Mouse (Mus musculus): ENCODE measurements around the gene Isx. TPM values are rescaled to one million over a fixed set of nuclear protein-coding genes. Genes with fewer than 3 reads are reported as not detected.

Isx gene
- polyA plus RNA-seq (2011; ENCODE audit: insufficient read depth, insufficient read length, low read depth, missing spikeins), result not detected in 2 replicates

GRCm38 (mm10) chr8:74872940-74873339, at the start of gene Isx:
Gene Isx (plus strand): TSS chr8:74873173.
- H3K9ac ChIP-seq (ENCODE audit: low read depth, poor library complexity, severe bottlenecking), result no peak within 1 kb of the TSS
- no peak within 1 kb of the TSS for H3K4me3 ChIP-seq (ENCODE audit: low read depth, low read length)
- H3K4me1 ChIP-seq (ENCODE audit: control insufficient read depth, insufficient read depth, low read length), result no peaks in the 10 kb centered on the region
- H3K27ac ChIP-seq (ENCODE audit: insufficient read depth, low read length), result no peak within 1 kb of the TSS
- H3K36me3 ChIP-seq (ENCODE audit: control insufficient read depth, insufficient read depth, low read length, poor library complexity, severe bottlenecking), result no peaks in the 10 kb centered on the region
- no peaks in the 10 kb centered on the region for H3K9me3 ChIP-seq (replicated peaks; ENCODE audit: control insufficient read depth, insufficient read depth, low read length, poor library complexity, severe bottlenecking)
- TF ChIP-seq CTCF (IDR thresholded peaks at IDR 0.05; ENCODE audit: low read depth, low read length) (no peak), EP300 (IDR thresholded peaks at IDR 0.05; ENCODE audit: insufficient read depth, low read depth, low read length) (no peak), POLR2A (IDR thresholded peaks at IDR 0.05; ENCODE audit: insufficient read depth, low read length) (no peak)
- H3K27me3 ChIP-seq (ENCODE audit: control insufficient read depth, insufficient read depth, low read length, poor library complexity, severe bottlenecking), result no peaks in the 10 kb centered on the region

- H3K4me1 ChIP-seq (ENCODE audit: control insufficient read depth, insufficient read depth, low read length), result no peaks in the 10 kb centered on the region
- no peak overlapping the region for H3K4me3 ChIP-seq (ENCODE audit: low read depth, low read length)
- H3K9ac ChIP-seq (ENCODE audit: low read depth, poor library complexity, severe bottlenecking), result no peak overlapping the region
- no peak overlapping the region for H3K27ac ChIP-seq (ENCODE audit: insufficient read depth, low read length)
- H3K27me3 ChIP-seq (ENCODE audit: control insufficient read depth, insufficient read depth, low read length, poor library complexity, severe bottlenecking), result no peaks in the 10 kb centered on the region
- no peaks in the 10 kb centered on the region for H3K36me3 ChIP-seq (ENCODE audit: control insufficient read depth, insufficient read depth, low read length, poor library complexity, severe bottlenecking)
- TF ChIP-seq POLR2A (IDR thresholded peaks at IDR 0.05; ENCODE audit: insufficient read depth, low read length) (no peak), EP300 (IDR thresholded peaks at IDR 0.05; ENCODE audit: insufficient read depth, low read depth, low read length) (no peak), CTCF (IDR thresholded peaks at IDR 0.05; ENCODE audit: low read depth, low read length) (no peak)
- H3K9me3 ChIP-seq (replicated peaks; ENCODE audit: control insufficient read depth, insufficient read depth, low read length, poor library complexity, severe bottlenecking), result 0 out of 2 replicates have a peak, but pooled peaks cover 4% of the 10 kb centered on the region
Observed at GRCm38 (mm10) chr8:74827689-74828088, 45.3 kb upstream of the Isx start.

GRCm38 (mm10) chr8:74831322-74831721, 41.7 kb upstream of the Isx start:
- no peak overlapping the region for H3K4me3 ChIP-seq (ENCODE audit: low read depth, low read length)
- no peak for TF ChIP-seq CTCF (IDR thresholded peaks at IDR 0.05; ENCODE audit: low read depth, low read length)
- no peak for TF ChIP-seq POLR2A (IDR thresholded peaks at IDR 0.05; ENCODE audit: insufficient read depth, low read length)

GRCm38 (mm10) chr8:74834246-74834645, 38.7 kb upstream of the Isx start:
- Histone ChIP-seq H3K9ac (ENCODE audit: low read depth, poor library complexity, severe bottlenecking) (no peak overlapping the region), H3K27me3 (ENCODE audit: control insufficient read depth, insufficient read depth, low read length, poor library complexity, severe bottlenecking) (no peaks in the 10 kb centered on the region), H3K4me3 (ENCODE audit: low read depth, low read length) (no peak overlapping the region), H3K4me1 (ENCODE audit: control insufficient read depth, insufficient read depth, low read length) (no peaks in the 10 kb centered on the region), H3K36me3 (ENCODE audit: control insufficient read depth, insufficient read depth, low read length, poor library complexity, severe bottlenecking) (no peaks in the 10 kb centered on the region), H3K27ac (ENCODE audit: insufficient read depth, low read length) (no peak overlapping the region), H3K9me3 (replicated peaks; ENCODE audit: control insufficient read depth, insufficient read depth, low read length, poor library complexity, severe bottlenecking) (no peaks in the 10 kb centered on the region; the same call in 1 of the 2 replicates)
- TF ChIP-seq POLR2A (IDR thresholded peaks at IDR 0.05; ENCODE audit: insufficient read depth, low read length) (no peak), EP300 (IDR thresholded peaks at IDR 0.05; ENCODE audit: insufficient read depth, low read depth, low read length) (no peak), CTCF (IDR thresholded peaks at IDR 0.05; ENCODE audit: low read depth, low read length) (no peak)

More at GRCm38 (mm10) chr8:74831322-74831721, 41.7 kb upstream of the Isx start:
- no peaks in the 10 kb centered on the region; the same call in 1 of the 2 replicates for H3K9me3 ChIP-seq (replicated peaks; ENCODE audit: control insufficient read depth, insufficient read depth, low read length, poor library complexity, severe bottlenecking)
- H3K4me1 ChIP-seq (ENCODE audit: control insufficient read depth, insufficient read depth, low read length), result no peaks in the 10 kb centered on the region
- no peaks in the 10 kb centered on the region for H3K36me3 ChIP-seq (ENCODE audit: control insufficient read depth, insufficient read depth, low read length, poor library complexity, severe bottlenecking)
- no peak overlapping the region for H3K9ac ChIP-seq (ENCODE audit: low read depth, poor library complexity, severe bottlenecking)
- no peaks in the 10 kb centered on the region for H3K27me3 ChIP-seq (ENCODE audit: control insufficient read depth, insufficient read depth, low read length, poor library complexity, severe bottlenecking)
- no peak overlapping the region for H3K27ac ChIP-seq (ENCODE audit: insufficient read depth, low read length)

GRCm38 (mm10) chr8:74847376-74848048, 25.5 kb upstream of the Isx start:
- TF ChIP-seq CTCF (IDR thresholded peaks at IDR 0.05; ENCODE audit: low read depth, low read length), result peak; percentile 63
- no peak for TF ChIP-seq EP300 (IDR thresholded peaks at IDR 0.05; ENCODE audit: insufficient read depth, low read depth, low read length)
- H3K4me1 ChIP-seq (ENCODE audit: control insufficient read depth, insufficient read depth, low read length), result peaks cover 2% of the 10 kb centered on the region
- no peaks in the 10 kb centered on the region for H3K9me3 ChIP-seq (replicated peaks; ENCODE audit: control insufficient read depth, insufficient read depth, low read length, poor library complexity, severe bottlenecking)
- H3K27me3 ChIP-seq (ENCODE audit: control insufficient read depth, insufficient read depth, low read length, poor library complexity, severe bottlenecking), result no peaks in the 10 kb centered on the region
- H3K4me3 ChIP-seq (ENCODE audit: low read depth, low read length), result no peak overlapping the region
- H3K9ac ChIP-seq (ENCODE audit: low read depth, poor library complexity, severe bottlenecking), result no peak overlapping the region
- no peak overlapping the region for H3K27ac ChIP-seq (ENCODE audit: insufficient read depth, low read length)
- no peaks in the 10 kb centered on the region for H3K36me3 ChIP-seq (ENCODE audit: control insufficient read depth, insufficient read depth, low read length, poor library complexity, severe bottlenecking)

GRCm38 (mm10) chr8:74848707-74849106, 24.3 kb upstream of the Isx start:
- TF ChIP-seq CTCF (IDR thresholded peaks at IDR 0.05; ENCODE audit: low read depth, low read length), result no peak
- no peak for TF ChIP-seq EP300 (IDR thresholded peaks at IDR 0.05; ENCODE audit: insufficient read depth, low read depth, low read length)
- TF ChIP-seq POLR2A (IDR thresholded peaks at IDR 0.05; ENCODE audit: insufficient read depth, low read length), result no peak
- no peaks in the 10 kb centered on the region for H3K36me3 ChIP-seq (ENCODE audit: control insufficient read depth, insufficient read depth, low read length, poor library complexity, severe bottlenecking)
- no peaks in the 10 kb centered on the region for H3K27me3 ChIP-seq (ENCODE audit: control insufficient read depth, insufficient read depth, low read length, poor library complexity, severe bottlenecking)
- H3K9ac ChIP-seq (ENCODE audit: low read depth, poor library complexity, severe bottlenecking), result no peak overlapping the region
- no peak overlapping the region for H3K4me3 ChIP-seq (ENCODE audit: low read depth, low read length)
- H3K27ac ChIP-seq (ENCODE audit: insufficient read depth, low read length), result no peak overlapping the region
- H3K9me3 ChIP-seq (replicated peaks; ENCODE audit: control insufficient read depth, insufficient read depth, low read length, poor library complexity, severe bottlenecking), result no peaks in the 10 kb centered on the region
- H3K4me1 ChIP-seq (ENCODE audit: control insufficient read depth, insufficient read depth, low read length), result peaks cover 2% of the 10 kb centered on the region
